Mouse (Mus musculus) layer of hippocampus, adult 11-12 months (tissue): Measurements from ENCODE around the gene Atxn7l1.

Experiments
- DNase-seq: peaks from one replicate; pipeline ENCODE4 v3.0.0; 2022; ENCODE audit warnings: low spot score

The Atxn7l1 gene

DNA sequence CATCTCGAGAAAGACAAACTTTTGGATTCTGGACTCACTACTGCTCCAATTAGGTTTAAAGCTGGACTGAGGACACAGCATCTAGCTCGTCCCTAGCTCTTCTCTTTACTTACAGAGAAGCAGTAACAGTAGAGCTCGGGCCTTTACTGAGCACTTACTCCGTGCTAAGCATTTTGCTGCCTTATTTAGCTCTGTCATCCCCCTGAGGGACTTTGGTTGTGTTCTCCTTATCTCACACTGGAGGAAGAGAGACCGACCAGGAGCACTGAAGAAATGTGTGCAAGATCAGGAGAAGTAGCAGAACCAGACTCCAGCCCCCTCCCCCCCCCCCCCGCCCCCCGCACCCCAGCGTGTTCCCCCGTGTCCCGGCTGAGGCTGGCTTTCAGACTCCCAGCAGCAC, 79.1 kb downstream of the Atxn7l1 start:
- no peak for DNase-seq

DNA sequence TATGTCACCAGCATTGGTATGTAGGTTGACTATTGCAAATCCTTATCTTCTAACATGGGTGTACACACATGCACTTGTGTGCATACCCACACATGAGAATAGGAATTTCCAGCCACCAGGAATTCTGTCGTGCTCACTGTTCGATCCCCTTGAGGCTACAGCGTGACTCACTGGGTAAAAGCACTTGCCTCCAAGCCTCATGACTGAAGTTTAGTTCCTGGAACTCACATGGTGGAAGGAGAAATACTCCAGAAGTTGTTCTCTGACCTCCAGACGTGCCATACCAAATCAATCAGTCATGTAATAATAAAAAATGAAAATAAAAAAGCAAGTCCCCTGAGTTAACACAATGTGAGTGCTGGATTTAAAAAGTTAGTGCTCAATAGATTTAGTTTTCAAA, 87.8 kb downstream of the Atxn7l1 start:
- DNase-seq: no peak

DNA sequence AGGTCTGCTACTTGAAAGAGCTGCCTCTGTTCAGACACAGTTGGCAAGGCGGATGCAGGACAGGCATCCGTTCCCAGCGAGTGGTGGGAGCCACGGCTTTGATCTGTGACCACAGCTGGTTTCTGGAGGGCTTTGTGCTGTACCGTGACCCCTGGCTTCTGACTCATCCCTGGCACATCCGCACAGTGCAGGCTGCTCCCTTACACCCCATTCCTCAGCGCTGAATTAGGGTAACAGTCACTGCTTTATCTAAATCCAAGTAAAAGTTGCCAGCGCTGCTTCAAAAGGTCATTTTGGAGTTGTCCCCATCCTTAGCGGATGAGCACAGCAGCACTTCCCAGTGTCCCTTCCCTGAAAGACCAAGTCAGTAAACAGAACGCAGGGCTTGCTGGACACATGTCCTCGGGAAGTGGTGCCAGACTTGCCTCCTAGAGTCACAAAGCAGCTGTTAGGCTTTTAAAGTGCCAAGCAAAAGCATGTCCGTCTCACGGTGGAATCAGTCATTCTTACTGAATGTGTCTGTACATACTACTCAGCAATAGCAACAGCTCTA, 88.4 kb downstream of the Atxn7l1 start:
- no peak for DNase-seq

DNA sequence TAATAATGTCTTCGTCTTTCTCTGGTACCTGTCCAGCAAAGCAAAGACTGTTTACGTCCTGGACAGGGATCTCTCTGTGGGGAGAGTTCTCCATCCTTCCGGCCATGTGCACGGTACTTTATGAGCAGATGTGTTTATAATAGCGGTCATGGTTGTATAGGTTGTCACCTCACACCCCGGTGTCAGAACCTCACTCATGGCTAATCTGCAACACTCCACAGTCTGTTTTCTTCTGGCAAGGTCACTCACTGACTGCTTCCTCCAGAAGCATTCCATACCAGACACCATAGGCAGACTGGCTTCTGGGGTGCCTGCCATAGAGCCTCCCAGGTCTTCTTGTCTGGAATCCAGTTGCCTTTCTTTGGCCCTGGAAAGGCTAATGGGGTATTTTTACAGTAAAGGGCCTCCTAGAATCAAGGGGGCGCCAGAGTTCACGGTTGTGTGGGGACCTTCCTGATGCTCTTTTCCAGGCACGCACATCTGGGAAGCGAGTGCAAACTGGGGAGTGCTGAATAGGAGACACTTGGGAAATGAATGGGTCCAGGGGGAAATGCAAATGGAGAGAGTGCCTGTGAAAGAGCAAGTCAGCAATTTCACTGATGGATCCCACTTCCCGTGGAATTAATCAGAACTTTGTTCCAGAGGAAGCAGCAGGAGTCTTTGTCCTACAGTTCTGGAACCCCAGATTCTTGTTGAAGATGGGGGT, 89.0 kb downstream of the Atxn7l1 start:
- DNase-seq: no peak

DNA sequence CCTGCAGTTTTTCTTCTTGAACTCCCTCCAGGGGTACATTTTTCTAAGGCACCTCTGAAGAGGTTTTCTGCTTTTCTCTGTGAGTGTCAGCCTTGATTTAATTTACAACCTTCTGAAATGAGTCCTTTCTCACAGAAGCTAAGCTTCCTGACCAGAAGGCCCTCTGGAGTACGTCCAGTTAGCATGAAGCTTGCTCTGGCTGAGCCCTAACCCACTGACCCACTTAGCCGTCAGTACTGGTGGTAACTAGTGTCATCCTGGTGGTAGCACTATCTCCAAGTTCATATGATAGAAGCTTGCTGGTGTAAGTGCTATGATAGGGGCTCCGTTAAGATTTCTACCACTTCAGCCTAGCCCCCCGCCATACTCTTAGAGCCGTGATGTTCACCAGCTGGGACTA, 89.6 kb downstream of the Atxn7l1 start:
- no peak for DNase-seq

DNA sequence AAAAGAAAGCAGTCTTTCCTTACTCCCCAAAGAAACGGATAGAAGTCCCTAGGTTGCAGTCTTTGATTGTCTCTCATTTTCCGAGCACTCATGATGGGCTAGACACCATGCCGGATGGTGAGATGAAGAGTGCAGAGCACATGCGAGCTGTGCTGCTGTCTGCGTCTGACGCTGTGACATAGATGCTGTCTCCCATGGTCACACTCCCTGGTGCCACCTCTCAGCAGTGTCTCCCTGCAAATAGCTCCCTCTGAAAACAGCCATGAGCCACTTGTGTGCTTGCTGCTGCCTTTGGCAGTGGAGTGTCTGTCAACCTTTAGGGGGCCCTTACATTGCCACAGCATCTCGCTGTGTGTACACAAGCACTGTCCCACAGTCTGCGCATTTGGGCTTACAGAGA, 95.2 kb downstream of the Atxn7l1 start:
- DNase-seq: no peak

DNA sequence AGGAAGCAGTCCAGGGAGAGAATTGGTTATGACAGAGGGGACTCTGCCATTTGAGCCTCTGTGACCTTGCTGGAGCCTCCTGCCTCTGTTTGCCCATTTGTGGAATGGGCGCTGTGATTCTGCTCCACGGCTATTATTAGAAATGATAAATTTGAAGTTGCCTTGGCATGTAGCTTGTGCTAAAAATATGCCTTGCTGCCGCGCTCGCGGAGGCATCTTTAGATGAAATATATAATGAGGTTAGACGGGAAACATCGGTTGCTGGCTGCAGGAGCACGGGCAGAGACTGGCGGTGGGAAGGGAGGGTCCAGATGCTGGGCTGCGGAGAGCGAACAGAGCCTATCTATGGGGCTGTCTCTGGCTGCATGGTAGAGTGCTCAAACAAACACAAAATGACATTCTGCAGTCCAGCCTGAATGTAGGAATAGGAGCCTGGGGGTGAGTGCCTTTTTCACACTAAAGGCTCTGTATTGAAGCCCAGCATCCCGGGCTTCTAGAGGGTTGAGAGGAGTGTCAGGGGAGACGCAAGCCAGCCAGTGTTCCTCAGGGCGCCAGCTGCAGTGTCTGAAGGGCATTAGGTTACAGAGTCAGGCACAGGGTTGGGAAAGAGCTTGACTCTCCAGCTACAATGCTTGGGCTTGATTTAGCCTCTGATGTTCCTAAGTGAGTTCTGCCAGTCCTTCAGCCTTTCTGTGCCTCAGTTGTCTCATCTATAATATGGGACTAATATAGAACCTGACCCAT, 96.8 kb downstream of the Atxn7l1 start:
- no peak for DNase-seq

DNA sequence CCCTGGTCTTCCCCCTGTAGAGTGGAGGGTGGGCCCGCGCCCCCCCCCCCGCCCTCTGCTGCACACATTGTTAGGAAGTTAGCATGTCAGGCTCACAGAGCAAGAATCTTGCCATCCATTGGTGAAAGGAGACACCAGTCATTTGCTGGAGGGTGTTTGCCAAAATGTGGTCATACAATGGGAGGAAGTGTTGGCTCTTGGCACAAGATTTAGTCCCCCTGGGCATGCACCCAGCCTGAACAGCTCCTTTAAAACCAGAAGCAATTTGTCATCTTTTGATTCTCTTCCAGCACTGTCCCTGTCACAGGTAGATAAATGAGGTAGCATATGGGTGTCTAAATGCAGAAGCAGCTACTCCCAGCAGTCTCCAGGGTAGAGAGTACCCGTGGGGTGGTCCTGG, 98.0 kb downstream of the Atxn7l1 start:
- DNase-seq: no peak

DNA sequence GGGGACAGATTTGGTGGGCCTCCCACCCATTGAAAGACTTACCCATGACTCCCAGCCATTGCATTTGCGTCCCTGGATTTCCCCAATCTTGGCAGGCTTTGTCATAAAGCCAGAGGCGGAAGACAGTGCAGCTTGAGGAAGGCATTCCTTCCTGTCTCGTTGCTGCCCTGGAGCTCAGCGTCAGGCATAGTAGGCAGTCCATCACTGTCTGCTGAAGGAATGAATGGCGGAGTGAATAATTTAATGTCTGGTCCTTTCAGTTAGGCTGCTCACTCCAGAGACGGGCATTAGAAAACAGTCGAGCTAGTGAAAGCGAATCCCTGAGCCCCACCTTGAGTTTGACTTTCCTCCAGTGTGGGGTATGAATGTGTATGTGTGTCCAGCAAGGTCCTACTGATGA, 99.4 kb downstream of the Atxn7l1 start:
- DNase-seq: no peak

DNA sequence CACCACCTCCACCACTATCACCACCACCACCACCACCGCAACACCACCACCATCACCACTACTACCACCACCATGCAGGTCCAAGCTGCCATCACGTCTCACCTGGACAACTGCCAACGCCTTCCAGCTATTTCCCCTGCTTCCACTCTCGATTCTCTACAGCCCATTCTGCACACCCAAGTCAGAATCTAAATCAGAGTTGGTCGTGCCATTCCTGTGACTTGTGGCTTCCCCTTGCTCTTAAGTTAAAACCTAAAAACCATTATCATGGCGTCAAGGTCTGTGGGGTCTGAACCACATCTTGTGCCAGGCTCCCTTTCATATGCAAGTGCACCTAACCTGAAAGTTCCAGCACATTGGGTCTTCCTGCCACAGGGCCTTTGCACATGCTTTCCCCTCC, 102.7 kb downstream of the Atxn7l1 start:
- no peak for DNase-seq

DNA sequence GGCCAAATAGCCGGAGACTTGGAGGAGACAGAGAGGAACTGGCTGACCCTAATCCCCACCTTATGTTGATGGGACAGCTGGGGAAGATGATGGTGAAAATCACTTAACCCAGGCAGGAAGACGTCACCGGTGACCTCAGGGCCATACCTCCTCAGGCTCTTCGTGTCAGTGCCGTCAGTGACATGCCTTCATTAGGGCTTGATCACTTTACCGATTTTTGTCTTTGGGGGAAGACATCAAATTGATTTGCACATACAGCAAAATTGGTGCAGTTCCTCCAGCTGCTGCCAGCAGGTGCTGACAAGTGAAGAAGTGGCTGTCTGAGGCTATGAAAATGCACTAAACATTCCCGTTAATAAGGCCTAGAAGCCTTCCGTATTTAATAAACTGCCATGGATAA, 103.9 kb downstream of the Atxn7l1 start:
- no peak for DNase-seq

DNA sequence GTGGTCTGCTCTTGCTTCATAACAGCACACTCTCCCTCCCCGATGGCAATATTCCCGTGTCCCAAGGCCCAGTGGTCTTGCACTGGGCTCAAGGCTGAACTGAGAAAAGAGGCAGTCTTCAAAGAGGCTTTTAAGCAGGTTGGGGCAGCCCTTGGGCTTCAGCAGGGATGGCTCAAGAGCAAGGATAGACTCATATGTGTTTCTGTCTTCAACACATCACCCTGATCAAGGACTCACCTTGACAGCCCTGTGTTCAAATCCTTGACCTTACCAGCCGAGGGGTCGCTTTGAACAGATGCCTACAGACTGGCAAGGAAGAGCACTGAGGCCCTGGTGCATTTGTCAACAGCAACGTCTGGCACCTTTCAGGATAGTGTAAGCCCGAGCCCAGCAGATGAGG, 105.1 kb downstream of the Atxn7l1 start:
- no peak for DNase-seq

DNA sequence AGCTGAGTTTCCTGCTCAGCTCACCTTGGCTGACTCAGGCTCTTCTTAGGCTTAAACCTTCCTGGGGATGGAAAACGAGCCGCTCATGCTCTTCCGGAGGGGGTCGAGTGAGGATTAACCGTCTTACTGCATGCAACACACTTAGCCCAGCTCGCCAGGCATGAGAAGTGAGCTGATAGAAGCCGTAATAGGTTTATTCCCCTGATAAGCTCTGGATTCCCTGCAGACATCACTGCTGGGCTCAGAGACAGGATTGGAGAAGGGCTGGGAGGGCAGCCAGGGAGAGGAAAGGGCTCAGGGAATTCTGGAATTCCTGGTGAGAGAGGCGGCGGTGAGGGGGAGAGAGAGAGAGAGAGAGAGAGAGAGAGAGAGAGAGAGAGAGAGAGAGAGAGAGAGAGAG, 105.7 kb downstream of the Atxn7l1 start:
- DNase-seq: no peak

DNA sequence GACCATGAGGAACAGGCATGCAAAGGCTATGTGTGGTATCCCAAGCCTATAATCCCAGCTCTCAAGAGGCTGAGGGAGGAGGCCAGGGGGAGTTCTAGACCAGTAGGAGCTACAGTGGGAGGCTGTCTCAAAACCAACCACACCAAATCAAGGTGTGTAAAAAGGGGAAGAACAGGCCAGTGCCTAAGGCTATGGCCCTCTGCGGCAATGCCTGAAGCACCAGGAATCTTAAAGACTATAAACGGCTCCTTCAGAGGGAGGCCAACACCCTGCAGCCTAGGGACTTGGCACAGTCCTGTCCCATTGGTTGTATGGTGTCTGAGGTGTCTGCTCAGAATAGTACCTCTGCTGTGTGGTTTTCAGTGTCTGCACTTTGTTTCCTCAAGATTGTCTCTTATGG, 107.8 kb downstream of the Atxn7l1 start:
- no peak for DNase-seq

DNA sequence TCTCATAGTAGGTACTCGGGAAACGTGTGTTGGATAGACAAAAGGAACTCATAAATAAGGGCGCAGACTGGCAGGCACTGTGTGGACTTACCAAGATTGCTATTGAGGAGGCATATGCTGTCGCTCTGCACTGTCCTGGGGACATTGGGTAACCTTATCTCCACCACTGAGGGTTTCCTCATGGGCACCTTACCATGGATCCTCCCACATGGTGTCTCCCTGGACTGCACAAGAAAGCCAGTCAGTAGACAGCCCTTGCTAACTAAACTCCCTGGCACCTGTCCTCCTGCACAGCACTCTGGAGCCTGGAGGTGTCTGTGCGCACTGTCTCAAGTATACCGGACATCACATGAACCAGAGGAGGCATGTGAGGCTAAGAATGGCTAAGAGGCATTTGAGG, 108.9 kb downstream of the Atxn7l1 start:
- DNase-seq: no peak

DNA sequence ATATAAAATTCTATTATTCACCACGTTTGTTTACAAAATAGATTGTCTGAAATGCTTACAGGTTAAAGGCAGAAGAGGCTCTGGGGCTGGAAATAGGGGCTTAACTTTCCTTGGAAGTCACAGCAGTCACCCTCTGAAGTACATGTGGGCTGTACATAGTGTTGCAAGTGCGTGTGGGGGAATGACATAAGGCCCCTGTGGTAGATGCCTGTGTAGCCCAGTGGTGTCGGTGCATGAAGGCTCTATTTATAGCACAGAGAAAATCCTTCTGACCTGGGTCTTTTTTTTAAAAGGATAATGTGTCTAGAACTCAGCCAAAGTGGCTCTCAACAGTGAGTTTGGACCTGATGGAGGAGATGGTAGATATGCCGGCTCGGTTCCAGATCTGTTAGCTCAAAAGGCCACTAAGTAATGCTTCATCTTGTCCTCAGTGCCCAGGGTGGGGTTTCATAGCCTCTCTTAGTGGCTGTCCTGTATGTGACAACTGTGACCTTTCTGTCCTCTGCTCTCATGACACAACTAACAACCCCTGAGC, 111.6 kb downstream of the Atxn7l1 start:
- no peak for DNase-seq

DNA sequence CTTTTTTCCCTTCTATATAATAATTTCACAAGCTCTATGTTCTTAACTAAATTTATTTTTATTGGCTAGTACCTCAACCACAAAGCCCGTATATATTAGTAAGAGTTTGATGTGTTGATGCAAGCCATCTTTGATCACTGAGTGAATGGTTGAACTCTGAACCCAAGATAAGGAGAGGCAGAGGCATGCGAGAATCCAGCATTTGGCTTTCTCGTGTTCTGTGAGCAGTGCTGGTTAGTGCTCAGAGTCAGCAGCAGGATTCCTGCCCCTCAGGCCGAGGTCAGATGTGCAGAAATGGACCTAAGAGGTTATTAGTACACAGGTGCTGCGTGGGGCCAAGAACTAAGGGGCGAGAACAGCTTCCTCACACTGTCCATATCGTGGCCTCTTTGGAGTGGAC, 113.1 kb downstream of the Atxn7l1 start:
- DNase-seq: no peak

DNA sequence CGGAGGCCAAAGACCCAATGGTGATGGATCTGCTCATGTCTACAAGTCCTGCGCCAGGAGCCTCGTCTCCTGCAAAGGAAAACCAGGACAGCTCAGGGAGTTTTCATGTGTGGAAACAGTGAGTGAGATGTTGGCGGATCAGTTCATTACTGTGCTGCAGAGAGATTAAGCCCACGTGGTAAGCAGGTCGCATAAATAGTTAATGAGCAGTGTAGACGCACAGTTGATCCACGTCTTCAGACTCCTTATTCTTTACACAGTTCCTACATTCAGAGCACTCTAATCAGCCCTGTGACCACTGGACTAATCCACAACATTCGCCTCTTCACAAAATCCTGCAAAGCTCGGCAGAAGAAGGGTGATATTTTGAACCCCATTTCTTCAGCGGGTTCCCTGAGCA, 118.4 kb downstream of the Atxn7l1 start:
- no peak for DNase-seq

DNA sequence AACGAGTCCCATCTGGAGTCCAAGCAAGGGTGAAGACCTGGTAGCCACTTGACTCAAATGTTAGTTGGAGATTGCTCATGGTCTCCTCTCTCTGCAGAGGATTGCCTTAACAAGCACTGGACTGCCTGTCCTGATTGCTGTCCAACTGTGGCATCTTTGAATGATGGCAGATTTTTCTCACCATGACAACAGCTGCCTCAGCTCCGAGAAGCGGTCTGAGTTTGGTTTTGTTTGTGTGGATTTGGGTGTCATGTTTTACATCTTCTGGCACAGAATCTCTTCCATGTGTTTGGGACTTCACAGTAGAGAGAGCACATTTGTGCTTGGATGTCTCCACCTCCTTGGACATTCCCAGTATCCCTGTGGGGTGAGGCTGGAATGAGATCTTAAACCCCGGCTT, 120.5 kb downstream of the Atxn7l1 start:
- no peak for DNase-seq

DNA sequence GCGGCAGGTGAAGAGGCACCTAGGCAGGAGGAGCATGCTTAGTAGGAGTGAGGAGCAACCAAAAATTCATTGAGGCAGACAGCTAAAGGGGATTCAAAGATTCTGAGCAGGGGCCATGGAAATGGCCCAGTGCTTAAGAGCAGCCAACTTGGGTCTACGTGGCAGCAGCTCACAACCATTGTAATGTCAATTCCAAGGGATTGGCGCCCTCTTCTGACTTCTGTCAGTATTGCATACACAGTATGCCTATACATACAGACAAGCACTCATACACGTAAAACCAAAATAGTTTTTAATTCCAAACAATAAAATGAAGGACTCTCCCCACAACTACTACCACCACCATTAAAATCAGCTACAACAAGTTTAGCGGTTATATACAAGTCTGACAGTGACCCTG, 122.2 kb downstream of the Atxn7l1 start:
- peak; percentile 57 for DNase-seq

DNA sequence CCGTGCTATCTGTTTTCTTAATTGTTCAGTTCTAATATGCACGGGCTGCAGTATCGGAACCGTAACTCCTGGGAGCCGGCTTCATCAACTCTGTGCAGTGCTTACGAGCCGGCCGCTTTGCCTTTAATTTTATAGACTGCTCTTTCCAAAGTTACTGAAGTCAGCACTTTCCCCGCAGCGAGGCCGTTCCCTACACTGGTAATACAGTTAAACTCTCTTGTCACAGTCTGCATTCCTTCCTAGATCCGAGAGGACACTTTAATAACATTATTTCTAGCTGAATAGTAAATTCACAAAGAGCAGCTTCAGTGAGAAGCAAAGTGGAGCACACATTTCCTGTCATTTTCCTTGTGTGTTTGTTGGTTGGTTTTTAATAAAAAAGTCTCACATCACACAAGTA, 124.4 kb downstream of the Atxn7l1 start:
- DNase-seq: no peak

DNA sequence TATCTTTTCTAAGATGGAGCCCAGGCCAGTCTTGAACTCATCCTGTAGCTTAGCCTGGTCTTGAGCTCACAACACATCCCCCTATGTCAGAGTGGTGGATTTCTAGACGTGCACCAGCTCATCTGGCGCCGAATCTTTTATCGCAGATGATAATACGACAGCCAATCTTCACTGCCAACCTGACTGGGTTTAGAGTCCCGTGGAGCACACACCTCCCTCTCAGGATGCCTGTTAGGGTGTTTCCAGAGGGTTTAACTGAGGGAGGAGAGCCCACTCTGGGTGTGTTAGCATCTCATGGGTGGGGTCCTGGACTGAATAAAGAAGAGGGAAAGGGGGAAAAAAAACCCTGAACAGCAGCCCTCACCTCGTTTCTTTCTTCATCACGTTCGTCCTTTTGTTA, 124.9 kb downstream of the Atxn7l1 start:
- no peak for DNase-seq

DNA sequence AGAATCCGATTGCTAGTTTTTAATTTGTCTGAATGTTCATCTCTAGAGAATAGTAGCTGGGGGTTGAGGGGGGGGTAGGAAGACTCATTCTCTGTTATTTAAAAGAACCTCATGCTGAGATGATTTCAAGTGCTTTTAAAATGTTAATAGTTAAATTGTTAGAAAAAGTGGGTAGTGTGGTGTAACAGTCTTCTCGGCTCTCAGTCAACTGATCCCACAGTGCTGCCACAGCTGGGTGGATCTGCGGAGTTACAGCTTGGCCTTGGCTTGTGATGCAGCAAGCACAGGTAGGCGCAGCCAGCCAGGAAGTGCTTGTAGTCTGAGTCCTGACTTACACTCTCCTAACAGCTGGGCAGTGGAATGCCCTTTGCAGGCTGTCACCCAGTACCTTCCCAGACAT, 125.7 kb downstream of the Atxn7l1 start:
- no peak for DNase-seq
